Mouse (Mus musculus): ENCODE data around the gene Sdcbp2. TPM values are rescaled to one million over a fixed set of nuclear protein-coding genes. Genes with fewer than 3 reads are reported as not detected.

The Sdcbp2 gene
- polyA plus RNA-seq, 1 experiment from 2014 or later = 14.1 TPM

GRCm38 (mm10) chr2:151629310-151629709 lies 56.9 kb downstream of the Sdcbp2 start:
- Histone ChIP-seq H3K27me3 (ENCODE audit: control insufficient read depth, insufficient read depth, low read length) (peaks cover 13% of the 10 kb centered on the region; the same call in 1 of the 2 replicates), H3K9ac (replicated peaks; ENCODE audit: low read depth, low read length) (no peak overlapping the region), H3K4me3 (ENCODE audit: low read depth, low read length) (no peak overlapping the region), H3K4me2 (replicated peaks; ENCODE audit: low read depth, low read length) (no peak overlapping the region), H3K36me3 (ENCODE audit: control insufficient read depth, insufficient read depth, low read length) (no peaks in the 10 kb centered on the region), H3K4me1 (ENCODE audit: control insufficient read depth, insufficient read depth, low read length) (0 out of 2 replicates have a peak, but pooled peaks cover 4% of the 10 kb centered on the region), H3K9me3 (ENCODE audit: control insufficient read depth, low read depth, low read length) (no peaks in the 10 kb centered on the region), H3K27ac (ENCODE audit: low read length) (no peak overlapping the region)
- ATAC-seq (ENCODE audit: insufficient number of reproducible peaks, insufficient read depth, low FRiP score, low read depth) = no peak
- WGBS = 66% methylated on average over 7 of the region's 7 CpGs

GRCm38 (mm10) chr2:151631406-151632158 lies 59.2 kb downstream of the Sdcbp2 start:
- 5% methylated on average over 22 of the region's 22 CpGs for WGBS
- H3K4me3 ChIP-seq (ENCODE audit: low read depth, low read length) = peak overlapping the region; percentile 54
- ATAC-seq (ENCODE audit: insufficient number of reproducible peaks, insufficient read depth, low FRiP score, low read depth) = no peak
- 0 out of 2 replicates have a peak, but pooled peaks cover 4% of the 10 kb centered on the region for H3K4me1 ChIP-seq (ENCODE audit: control insufficient read depth, insufficient read depth, low read length)
- peak overlapping the region; percentile 85 for H3K4me2 ChIP-seq (replicated peaks; ENCODE audit: low read depth, low read length)
- H3K27ac ChIP-seq (ENCODE audit: low read length) = no peak overlapping the region
- no peaks in the 10 kb centered on the region for H3K36me3 ChIP-seq (ENCODE audit: control insufficient read depth, insufficient read depth, low read length)
- peak overlapping the region; percentile 22; the same call in 1 of the 2 replicates for H3K9ac ChIP-seq (replicated peaks; ENCODE audit: low read depth, low read length)
- peaks cover 13% of the 10 kb centered on the region; the same call in 1 of the 2 replicates for H3K27me3 ChIP-seq (ENCODE audit: control insufficient read depth, insufficient read depth, low read length)
- H3K9me3 ChIP-seq (ENCODE audit: control insufficient read depth, low read depth, low read length) = no peaks in the 10 kb centered on the region

- WGBS = under 1% methylated on average over 45 of the region's 47 CpGs
- Histone ChIP-seq H3K9ac (replicated peaks; ENCODE audit: low read depth, low read length) (peak within 1 kb of the TSS; percentile 22), H3K36me3 (ENCODE audit: control insufficient read depth, insufficient read depth, low read length) (no peaks in the 10 kb centered on the region), H3K27ac (ENCODE audit: low read length) (no peak within 1 kb of the TSS), H3K4me1 (ENCODE audit: control insufficient read depth, insufficient read depth, low read length) (0 out of 2 replicates have a peak, but pooled peaks cover 4% of the 10 kb centered on the region), H3K4me2 (replicated peaks; ENCODE audit: low read depth, low read length) (peak within 1 kb of the TSS; percentile 85), H3K4me3 (ENCODE audit: low read depth, low read length) (peak within 1 kb of the TSS; percentile 54), H3K9me3 (ENCODE audit: control insufficient read depth, low read depth, low read length) (no peaks in the 10 kb centered on the region), H3K27me3 (ENCODE audit: control insufficient read depth, insufficient read depth, low read length) (peaks cover 13% of the 10 kb centered on the region; the same call in 1 of the 2 replicates)
- ATAC-seq (ENCODE audit: insufficient number of reproducible peaks, insufficient read depth, low FRiP score, low read depth) = peak; percentile 72
Observed at GRCm38 (mm10) chr2:151632159-151632814, 59.9 kb downstream of the Sdcbp2 start, which contains the start of gene Snph. TSS of gene Snph (minus strand) at chr2:151632593.

- Histone ChIP-seq H3K9ac (replicated peaks; ENCODE audit: low read depth, low read length) (no peak overlapping the region), H3K9me3 (ENCODE audit: control insufficient read depth, low read depth, low read length) (no peaks in the 10 kb centered on the region), H3K4me1 (ENCODE audit: control insufficient read depth, insufficient read depth, low read length) (0 out of 2 replicates have a peak, but pooled peaks cover 4% of the 10 kb centered on the region), H3K4me2 (replicated peaks; ENCODE audit: low read depth, low read length) (no peak overlapping the region), H3K27ac (ENCODE audit: low read length) (no peak overlapping the region), H3K36me3 (ENCODE audit: control insufficient read depth, insufficient read depth, low read length) (no peaks in the 10 kb centered on the region), H3K27me3 (ENCODE audit: control insufficient read depth, insufficient read depth, low read length) (peaks cover 13% of the 10 kb centered on the region; the same call in 1 of the 2 replicates), H3K4me3 (ENCODE audit: low read depth, low read length) (no peak overlapping the region)
- WGBS = 51% methylated on average over 5 of the region's 5 CpGs
- ATAC-seq (ENCODE audit: insufficient number of reproducible peaks, insufficient read depth, low FRiP score, low read depth) = no peak
Observed at GRCm38 (mm10) chr2:151632982-151633381, 60.6 kb downstream of the Sdcbp2 start.

- no peak for ATAC-seq (ENCODE audit: insufficient number of reproducible peaks, insufficient read depth, low FRiP score, low read depth)
Observed at GRCm38 (mm10) chr2:151634903-151635302, 62.5 kb downstream of the Sdcbp2 start.

GRCm38 (mm10) chr2:151635362-151636014 lies 63.1 kb downstream of the Sdcbp2 start:
- no peak for ATAC-seq (ENCODE audit: insufficient number of reproducible peaks, insufficient read depth, low FRiP score, low read depth)
- H3K27ac ChIP-seq (ENCODE audit: low read length) = no peak overlapping the region
- H3K9ac ChIP-seq (replicated peaks; ENCODE audit: low read depth, low read length) = no peak overlapping the region
- H3K4me2 ChIP-seq (replicated peaks; ENCODE audit: low read depth, low read length) = no peak overlapping the region
- H3K36me3 ChIP-seq (ENCODE audit: control insufficient read depth, insufficient read depth, low read length) = no peaks in the 10 kb centered on the region
- WGBS = 48% methylated on average over 9 of the region's 9 CpGs
- 0 out of 2 replicates have a peak, but pooled peaks cover 4% of the 10 kb centered on the region for H3K4me1 ChIP-seq (ENCODE audit: control insufficient read depth, insufficient read depth, low read length)
- H3K4me3 ChIP-seq (ENCODE audit: low read depth, low read length) = no peak overlapping the region
- peaks cover 13% of the 10 kb centered on the region; the same call in 1 of the 2 replicates for H3K27me3 ChIP-seq (ENCODE audit: control insufficient read depth, insufficient read depth, low read length)
- H3K9me3 ChIP-seq (ENCODE audit: control insufficient read depth, low read depth, low read length) = no peaks in the 10 kb centered on the region

More at GRCm38 (mm10) chr2:151634903-151635302, 62.5 kb downstream of the Sdcbp2 start:
- Histone ChIP-seq H3K4me2 (replicated peaks; ENCODE audit: low read depth, low read length) (no peak overlapping the region), H3K4me1 (ENCODE audit: control insufficient read depth, insufficient read depth, low read length) (0 out of 2 replicates have a peak, but pooled peaks cover 4% of the 10 kb centered on the region), H3K9ac (replicated peaks; ENCODE audit: low read depth, low read length) (no peak overlapping the region), H3K4me3 (ENCODE audit: low read depth, low read length) (no peak overlapping the region), H3K27me3 (ENCODE audit: control insufficient read depth, insufficient read depth, low read length) (peaks cover 13% of the 10 kb centered on the region; the same call in 1 of the 2 replicates), H3K27ac (ENCODE audit: low read length) (no peak overlapping the region), H3K36me3 (ENCODE audit: control insufficient read depth, insufficient read depth, low read length) (no peaks in the 10 kb centered on the region), H3K9me3 (ENCODE audit: control insufficient read depth, low read depth, low read length) (no peaks in the 10 kb centered on the region)
- 25% methylated on average over 2 of the region's 2 CpGs for WGBS

GRCm38 (mm10) chr2:151636015-151636402 lies 63.6 kb downstream of the Sdcbp2 start:
- H3K4me1 ChIP-seq (ENCODE audit: control insufficient read depth, insufficient read depth, low read length) = 0 out of 2 replicates have a peak, but pooled peaks cover 4% of the 10 kb centered on the region
- H3K4me3 ChIP-seq (ENCODE audit: low read depth, low read length) = no peak overlapping the region
- no peak overlapping the region for H3K27ac ChIP-seq (ENCODE audit: low read length)
- WGBS = 78% methylated on average over 2 of the region's 2 CpGs
- H3K36me3 ChIP-seq (ENCODE audit: control insufficient read depth, insufficient read depth, low read length) = no peaks in the 10 kb centered on the region
- H3K9me3 ChIP-seq (ENCODE audit: control insufficient read depth, low read depth, low read length) = no peaks in the 10 kb centered on the region
- no peak for ATAC-seq (ENCODE audit: insufficient number of reproducible peaks, insufficient read depth, low FRiP score, low read depth)
- peaks cover 13% of the 10 kb centered on the region; the same call in 1 of the 2 replicates for H3K27me3 ChIP-seq (ENCODE audit: control insufficient read depth, insufficient read depth, low read length)
- no peak overlapping the region for H3K9ac ChIP-seq (replicated peaks; ENCODE audit: low read depth, low read length)
- no peak overlapping the region for H3K4me2 ChIP-seq (replicated peaks; ENCODE audit: low read depth, low read length)
